Mouse (Mus musculus) stomach, postnatal 0 days (tissue): ENCODE data around the gene Ddost.

Experiments used
- CTCF ChIP-seq: IDR thresholded peaks from 2 replicates; pipeline ENCODE4 v1.5.1; 2016; ENCODE audit warnings: antibody characterized with exemption, low read depth, mild to moderate bottlenecking, moderate library complexity
- EP300 ChIP-seq: optimal IDR thresholded peaks from 2 replicates; pipeline ENCODE3; 2016; ENCODE audit warnings: antibody characterized with exemption

DNA sequence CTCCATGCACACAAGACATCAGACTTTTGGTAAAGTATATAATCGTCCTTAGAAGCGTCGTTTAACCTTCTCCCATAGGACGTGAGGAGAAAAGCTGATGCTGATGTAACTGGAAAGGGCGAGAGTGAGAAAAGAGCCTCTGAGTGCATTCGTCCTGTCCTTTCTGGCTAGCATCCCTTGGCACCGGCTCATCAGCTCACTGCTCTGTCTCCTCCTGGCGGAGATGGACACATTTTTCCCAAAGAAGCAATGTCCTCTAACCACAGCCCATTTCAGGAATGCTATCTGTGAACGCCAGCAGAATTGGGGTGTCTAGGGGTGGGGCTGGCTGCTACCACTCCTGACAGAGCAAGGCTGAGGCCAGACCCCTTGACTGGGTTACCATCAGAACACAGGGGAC lies 27.1 kb downstream of the Ddost start:
- TF ChIP-seq CTCF (no peak), EP300 (no peak)
